Mouse (Mus musculus) brown adipose tissue, adult 24 weeks (tissue): ENCODE data around the gene Ppp1r14b. TPM values are rescaled to one million over a fixed set of nuclear protein-coding genes. Genes with fewer than 3 reads are reported as not detected.

Source experiments
- H3K27ac ChIP-seq: fragments of 200-500 bp; replicated peaks from 2 replicates; pipeline ENCODE4 v1.5.1; 2012; ENCODE audit warnings: low read depth, mild to moderate bottlenecking, low read length
- H3K4me1 ChIP-seq: fragments of 200-500 bp; 2 replicates; pipeline ENCODE4 v1.6.1; 2012; ENCODE audit warnings: low read length, mixed read lengths; ENCODE audit not compliant: control insufficient read depth, insufficient read depth, insufficient read length
- H3K4me3 ChIP-seq: fragments of 200-500 bp; 2 replicates; pipeline ENCODE4 v1.5.1; 2012; ENCODE audit warnings: low read depth, mild to moderate bottlenecking, low read length, moderate library complexity; ENCODE audit not compliant: insufficient read depth
- polyA plus RNA-seq: library from polyadenylated mRNA; stranded (reverse); fragments of >200 nt; gene quantifications from 2 replicates; pipeline ENCODE4 v1.2.4, GENCODE M21; 2012; ENCODE audit not compliant: missing spikeins, insufficient read depth, insufficient read length

The Ppp1r14b gene
- polyA plus RNA-seq, 1 experiment = 250 TPM

DNA sequence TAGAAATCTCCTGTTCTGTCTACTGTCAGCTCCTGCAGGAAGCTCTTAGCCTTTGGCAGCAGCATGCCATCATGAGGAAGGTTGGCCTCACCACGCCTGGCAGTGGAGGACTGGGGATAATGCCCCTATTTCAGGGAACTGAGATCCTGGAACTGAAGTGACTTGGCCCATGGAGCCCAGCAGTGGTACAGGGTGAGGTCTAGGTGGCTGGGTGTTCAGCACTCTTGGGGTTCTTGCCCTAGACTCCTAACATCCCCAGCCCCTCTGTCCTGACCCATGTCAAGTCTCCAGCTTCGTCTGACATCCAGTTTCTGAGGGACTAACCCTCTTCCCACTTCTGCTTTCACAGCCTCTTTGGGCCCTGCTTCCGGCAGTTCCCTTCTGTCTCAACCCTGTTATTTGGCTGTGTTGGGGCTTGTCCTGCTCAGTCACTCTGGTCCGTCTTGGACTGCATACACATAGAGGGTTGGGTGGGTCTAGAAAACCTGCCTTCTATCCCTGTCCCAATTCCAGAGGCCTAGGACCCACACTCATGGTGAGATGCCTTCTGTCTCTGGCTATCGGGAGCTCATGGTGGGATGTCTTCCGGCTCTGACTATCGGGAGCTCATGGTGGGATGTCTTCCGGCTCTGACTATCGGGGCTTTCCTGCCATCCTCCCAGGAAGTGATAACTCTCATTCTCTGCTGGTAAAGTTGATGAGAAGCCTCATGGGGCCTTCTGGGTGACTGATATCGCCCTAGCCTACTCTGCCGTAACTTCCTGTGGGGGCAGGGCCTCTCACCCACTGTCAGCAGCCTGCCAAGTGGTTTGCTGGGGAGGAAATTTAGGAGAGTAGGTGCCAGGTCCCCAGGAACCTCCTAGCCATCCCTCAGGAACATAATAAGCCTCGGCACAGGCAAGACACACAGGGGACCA lies 43.0 kb downstream of the Ppp1r14b start:
- peak overlapping the region; percentile 19 for H3K4me3 ChIP-seq
- peak overlapping the region; percentile 37 for H3K27ac ChIP-seq
- no peaks in the 10 kb centered on the region for H3K4me1 ChIP-seq

DNA sequence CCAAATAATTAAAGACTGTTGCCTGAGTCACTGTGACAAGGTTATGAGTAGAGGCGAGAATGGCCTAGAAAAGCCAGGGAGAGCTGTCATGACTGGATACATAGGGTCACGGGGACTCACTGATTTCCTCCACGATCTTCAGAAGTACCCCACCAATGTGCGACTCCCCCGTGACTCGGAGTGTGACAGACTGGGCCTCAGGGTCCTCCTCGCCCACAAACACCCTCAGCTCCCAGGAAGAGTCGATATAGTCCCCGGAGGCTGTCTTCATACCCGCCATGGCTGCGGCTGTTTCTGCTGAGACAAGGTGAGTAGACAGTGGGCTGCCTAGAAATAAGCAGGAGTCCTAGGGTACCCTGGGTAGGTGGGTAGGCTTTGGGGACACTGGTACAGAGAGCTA lies 43.8 kb downstream of the Ppp1r14b start:
- H3K4me3 ChIP-seq = peak overlapping the region; percentile 41
- H3K27ac ChIP-seq = peak overlapping the region; percentile 37
- no peaks in the 10 kb centered on the region for H3K4me1 ChIP-seq

DNA sequence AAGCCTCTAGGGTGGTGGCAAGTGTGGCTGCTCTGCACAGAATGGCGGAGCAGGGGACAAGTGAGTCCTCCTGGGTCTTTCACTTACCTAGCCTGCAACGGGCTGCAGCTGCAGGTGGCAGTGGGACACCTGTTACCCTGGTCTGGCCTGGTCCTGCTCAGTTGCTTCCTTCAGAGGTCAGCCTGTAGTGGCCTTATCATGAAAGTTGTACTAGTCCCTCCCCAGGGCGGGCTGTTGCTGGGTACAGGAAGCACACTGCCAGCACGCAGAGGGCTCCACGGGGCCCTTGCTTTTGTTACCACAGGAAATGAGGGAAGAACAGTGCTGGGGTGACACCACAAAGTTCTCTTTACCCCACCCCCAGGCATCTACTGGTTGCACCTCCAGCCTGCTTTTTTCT lies 44.4 kb downstream of the Ppp1r14b start, which contains the start of gene Fermt3:
Fermt3 (minus strand) TSS at position 279 of the 400 bp plus-strand sequence.
- Histone ChIP-seq H3K4me3 (peak within 1 kb of the TSS; percentile 41), H3K27ac (peak within 1 kb of the TSS; percentile 85), H3K4me1 (no peaks in the 10 kb centered on the region)

DNA sequence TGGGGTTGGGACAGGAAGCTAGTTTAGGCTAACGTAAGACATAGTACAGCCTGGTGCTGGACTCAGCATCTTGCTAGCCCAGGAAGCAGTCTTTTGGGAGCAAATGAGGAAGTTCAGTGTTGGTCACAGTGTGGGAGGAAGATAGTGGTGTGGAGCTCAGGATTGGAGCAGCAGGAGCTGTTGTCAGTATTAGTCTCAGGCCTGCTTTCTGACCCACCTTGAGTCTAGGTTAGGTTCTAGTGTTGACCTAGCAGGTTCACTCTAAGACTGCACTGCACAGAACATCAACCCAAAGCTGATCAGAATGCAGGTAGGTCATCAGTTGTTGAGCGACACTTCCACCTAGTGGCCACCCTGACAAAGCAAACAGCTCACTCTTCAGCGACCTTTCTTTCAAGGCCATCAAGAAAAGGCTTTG lies 45.5 kb downstream of the Ppp1r14b start:
- no peaks in the 10 kb centered on the region for H3K4me1 ChIP-seq
- no peak overlapping the region for H3K4me3 ChIP-seq
- H3K27ac ChIP-seq = peak overlapping the region; percentile 85

Other genes starting within 250 kb of the Ppp1r14b start
- 6.7 and 9.8 TPM in 2 replicates for gene Rps6ka4, start 134.3 kb upstream of the Ppp1r14b start, polyA plus RNA-seq
- gene Ccdc88b, start 116.8 kb upstream of the Ppp1r14b start, polyA plus RNA-seq = 1.9 and 2.3 TPM in 2 replicates
- gene Trmt112, start 65.3 kb upstream of the Ppp1r14b start, polyA plus RNA-seq = 18.1 and 29.4 TPM in 2 replicates
- gene Prdx5, start 64.9 kb upstream of the Ppp1r14b start, polyA plus RNA-seq = 974 and 1,161 TPM in 2 replicates
- gene Esrra, start 53.2 kb upstream of the Ppp1r14b start, polyA plus RNA-seq = 86.4 and 123 TPM in 2 replicates
- not detected in 2 replicates for gene Catsperz, start 49.6 kb upstream of the Ppp1r14b start, polyA plus RNA-seq
- gene Kcnk4, start 40.5 kb upstream of the Ppp1r14b start, polyA plus RNA-seq = 1.6 and 1.8 TPM in 2 replicates
- 47.1 and 49.4 TPM in 2 replicates for gene Bad, start 33.1 kb upstream of the Ppp1r14b start, polyA plus RNA-seq
- gene Gpr137, start 32.5 kb upstream of the Ppp1r14b start, polyA plus RNA-seq = 31.2 and 45.5 TPM in 2 replicates
- gene Plcb3, start 1.5 kb downstream of the Ppp1r14b start, polyA plus RNA-seq = 23.8 and 26.8 TPM in 2 replicates
- gene Fkbp2, start 5.5 kb downstream of the Ppp1r14b start, polyA plus RNA-seq = 126 and 133 TPM in 2 replicates
- 255 and 283 TPM in 2 replicates for gene Vegfb, start 12.7 kb downstream of the Ppp1r14b start, polyA plus RNA-seq
- gene Dnajc4, start 17.6 kb downstream of the Ppp1r14b start, polyA plus RNA-seq = 70.0 and 78.9 TPM in 2 replicates
- gene Nudt22, start 21.1 kb downstream of the Ppp1r14b start, polyA plus RNA-seq = 10.9 and 11.7 TPM in 2 replicates
- 15.0 and 19.3 TPM in 2 replicates for gene Trpt1, start 21.2 kb downstream of the Ppp1r14b start, polyA plus RNA-seq
- 2.0 and 2.8 TPM in 2 replicates for gene Fermt3, start 44.5 kb downstream of the Ppp1r14b start, polyA plus RNA-seq
- gene Stip1, start 65.0 kb downstream of the Ppp1r14b start, polyA plus RNA-seq = 81.7 and 119 TPM in 2 replicates
- gene Macrod1, start 81.8 kb downstream of the Ppp1r14b start, polyA plus RNA-seq = 155 and 161 TPM in 2 replicates
- gene Flrt1, start 130.8 kb downstream of the Ppp1r14b start, polyA plus RNA-seq = 0.59 TPM in 1 of 2 replicates, not detected in the other
- gene Otub1, start 231.3 kb downstream of the Ppp1r14b start, polyA plus RNA-seq = 28.7 and 44.7 TPM in 2 replicates
- 4,354 and 4,380 TPM in 2 replicates for gene Cox8a, start 242.6 kb downstream of the Ppp1r14b start, polyA plus RNA-seq